Mouse (Mus musculus) hindbrain, embryonic 16.5 days (tissue): ENCODE data around the gene Ccdc158. TPM values are rescaled to one million over a fixed set of nuclear protein-coding genes. Genes with fewer than 3 reads are reported as not detected.

ENCODE experiments used
- ATAC-seq: fragments of 200-750 bp; cut with Nextera tagmentation; 2 replicates; pipeline ENCODE4 v1.8.0; 2017; ENCODE audit warnings: moderate TSS enrichment, moderate library complexity
- H3K27ac ChIP-seq: fragments of 300-500 bp; sonication (generic); 2 replicates; pipeline ENCODE4 v1.5.1; 2014; ENCODE audit warnings: low read depth, mild to moderate bottlenecking, control low read depth, low read length, moderate library complexity
- H3K27me3 ChIP-seq: fragments of 300-500 bp; sonication (generic); replicated peaks from 2 replicates; pipeline ENCODE4 v1.6.1; 2014; ENCODE audit warnings: low read length; ENCODE audit not compliant: control insufficient read depth, insufficient read depth
- H3K36me3 ChIP-seq: fragments of 300-500 bp; sonication (generic); 2 replicates; pipeline ENCODE4 v1.6.1; 2014; ENCODE audit warnings: mild to moderate bottlenecking, low read length, moderate library complexity, mixed read lengths; ENCODE audit not compliant: control insufficient read depth, insufficient read depth
- H3K4me1 ChIP-seq: fragments of 300-500 bp; sonication (generic); 2 replicates; pipeline ENCODE4 v1.6.1; 2014; ENCODE audit warnings: low read depth, low read length; ENCODE audit not compliant: control insufficient read depth, insufficient read depth
- H3K4me2 ChIP-seq: fragments of 300-500 bp; sonication (generic); 2 replicates; pipeline ENCODE4 v1.6.1; 2014; ENCODE audit warnings: mild to moderate bottlenecking, low read length, control low read depth, moderate library complexity
- H3K4me3 ChIP-seq: fragments of 300-500 bp; sonication (generic); 2 replicates; pipeline ENCODE4 v1.5.1; 2014; ENCODE audit warnings: mild to moderate bottlenecking, low read length, control low read depth, moderate library complexity
- H3K9ac ChIP-seq: fragments of 300-500 bp; sonication (generic); 2 replicates; pipeline ENCODE4 v1.6.1; 2014; ENCODE audit warnings: low read depth, mild to moderate bottlenecking, control low read depth, low read length, moderate library complexity
- H3K9me3 ChIP-seq: fragments of 300-500 bp; sonication (generic); 2 replicates; pipeline ENCODE4 v1.6.1; 2014; ENCODE audit warnings: mild to moderate bottlenecking, low read length, moderate library complexity; ENCODE audit not compliant: control insufficient read depth
- WGBS: fragments of 180-500 bp; shearing (Covaris S2); extraction: QIAGEN DNeasy Blood & Tissue Kit; methylation state at CpG from one replicate; pipeline ENCODE4 v1.1.7; 2014; 5-methylcytosine and 5-hydroxymethylcytosine counted together
- polyA plus RNA-seq: library from polyadenylated mRNA; unstranded; fragments of >200 nt; fragmentation: Nextera tagmentation; extraction: Ambion mirVana; gene quantifications from 2 replicates; pipeline ENCODE4 v1.2.1, GENCODE M21; 2015

The Ccdc158 gene
- polyA plus RNA-seq, 1 experiment from 2014 or later: 0.51 TPM

DNA sequence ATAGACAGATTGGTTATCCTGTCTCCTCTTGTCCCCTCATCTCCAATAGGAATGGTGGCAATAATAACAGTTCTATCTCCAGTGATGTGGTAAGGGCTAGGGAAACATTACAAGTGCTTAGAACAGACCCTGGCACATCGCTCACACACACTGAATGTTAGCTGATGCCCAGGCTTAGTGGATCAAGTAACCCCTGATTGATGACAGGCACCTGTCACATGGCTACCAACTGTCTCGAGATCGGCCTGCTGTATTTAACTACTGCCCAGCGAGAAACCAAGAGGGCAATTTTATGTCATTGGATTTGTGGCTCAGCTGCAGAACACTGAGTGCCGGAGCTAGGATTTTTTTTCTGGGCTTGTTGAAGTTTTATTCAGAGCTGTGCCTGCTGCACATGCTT lies 80.0 kb downstream of the Ccdc158 start:
- ATAC-seq: no peak
- no peaks in the 10 kb centered on the region for H3K9me3 ChIP-seq
- H3K4me1 ChIP-seq: no peaks in the 10 kb centered on the region
- no peak overlapping the region for H3K4me3 ChIP-seq
- WGBS: 76% methylated on average over 5 of the region's 5 CpGs
- no peak overlapping the region for H3K27ac ChIP-seq
- H3K9ac ChIP-seq: no peak overlapping the region
- no peaks in the 10 kb centered on the region for H3K27me3 ChIP-seq
- no peaks in the 10 kb centered on the region for H3K36me3 ChIP-seq
- no peak overlapping the region for H3K4me2 ChIP-seq

DNA sequence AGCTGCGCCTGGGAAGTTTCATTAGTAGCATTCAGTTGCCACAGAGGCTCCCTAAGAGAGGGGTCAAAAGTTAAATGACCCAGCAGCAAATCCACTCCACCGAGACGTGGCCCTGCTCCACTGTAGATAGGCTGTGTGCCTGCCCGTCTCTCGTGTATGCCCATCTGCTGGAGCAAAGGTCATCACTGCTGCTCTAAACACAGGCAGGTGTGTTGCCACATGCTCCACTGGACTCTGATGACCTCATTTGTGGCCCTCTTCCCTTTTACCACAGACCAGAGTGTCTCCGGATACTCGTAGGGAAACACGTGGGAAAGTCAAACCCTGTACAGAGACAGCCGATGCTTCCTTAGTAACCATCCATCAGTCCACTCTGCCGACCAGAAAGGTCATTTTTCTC lies 89.1 kb downstream of the Ccdc158 start:
- Histone ChIP-seq H3K4me1 (no peaks in the 10 kb centered on the region), H3K36me3 (no peaks in the 10 kb centered on the region), H3K4me3 (no peak overlapping the region), H3K9ac (no peak overlapping the region), H3K4me2 (no peak overlapping the region), H3K27me3 (no peaks in the 10 kb centered on the region), H3K27ac (no peak overlapping the region), H3K9me3 (no peaks in the 10 kb centered on the region)
- 46% methylated on average over 10 of the region's 10 CpGs for WGBS
- ATAC-seq: no peak

DNA sequence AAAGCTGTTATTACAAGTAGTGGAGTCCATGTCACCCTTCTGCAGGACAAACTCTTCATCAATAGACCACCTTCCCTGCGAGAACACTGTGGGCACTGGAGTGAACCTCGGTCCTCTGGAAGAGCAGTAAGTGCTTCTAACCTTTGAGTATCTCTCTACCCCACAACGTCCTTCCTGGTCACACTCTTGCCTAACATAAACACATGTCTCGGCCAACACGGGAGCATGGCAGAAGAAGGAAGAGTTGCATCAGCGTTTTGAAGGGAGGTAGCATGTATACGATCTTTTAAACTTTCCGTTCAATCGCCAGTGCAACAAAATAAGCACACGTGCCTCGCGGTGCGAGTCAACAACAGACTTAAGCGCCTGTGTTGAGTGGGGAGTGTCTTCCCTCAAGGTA lies 95.5 kb downstream of the Ccdc158 start:
- no peak overlapping the region for H3K4me2 ChIP-seq
- no peaks in the 10 kb centered on the region for H3K27me3 ChIP-seq
- no peak overlapping the region for H3K4me3 ChIP-seq
- H3K9me3 ChIP-seq: no peaks in the 10 kb centered on the region
- H3K4me1 ChIP-seq: no peaks in the 10 kb centered on the region
- no peak overlapping the region for H3K27ac ChIP-seq
- no peaks in the 10 kb centered on the region for H3K36me3 ChIP-seq
- no peak overlapping the region for H3K9ac ChIP-seq
- WGBS: 92% methylated on average over 14 of the region's 14 CpGs
- ATAC-seq: no peak

DNA sequence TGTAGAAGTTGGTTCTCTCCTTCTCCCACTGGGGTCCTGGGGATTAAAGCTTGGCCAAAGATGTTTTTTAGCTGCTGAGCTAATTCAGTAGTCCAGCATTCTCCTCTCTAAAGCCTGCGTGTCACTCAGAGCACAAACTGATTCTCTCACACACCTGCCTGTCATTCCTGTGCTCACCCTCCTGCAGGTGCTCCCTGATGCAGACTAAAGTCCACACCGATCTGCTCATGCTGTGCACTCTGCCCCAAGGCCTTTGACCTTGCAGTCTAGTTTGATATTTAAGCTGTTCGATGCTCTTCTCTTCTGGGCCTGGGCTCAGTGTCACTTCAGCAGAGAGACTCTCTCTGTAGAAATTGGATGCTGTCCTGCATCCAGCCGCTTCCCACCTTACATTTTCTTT lies 103.8 kb downstream of the Ccdc158 start:
- Histone ChIP-seq H3K27ac (no peak overlapping the region), H3K4me3 (no peak overlapping the region), H3K4me1 (no peaks in the 10 kb centered on the region), H3K36me3 (no peaks in the 10 kb centered on the region), H3K9ac (no peak overlapping the region), H3K9me3 (no peaks in the 10 kb centered on the region), H3K27me3 (no peaks in the 10 kb centered on the region), H3K4me2 (no peak overlapping the region)
- WGBS: 90% methylated on average over 4 of the region's 4 CpGs
- no peak for ATAC-seq

DNA sequence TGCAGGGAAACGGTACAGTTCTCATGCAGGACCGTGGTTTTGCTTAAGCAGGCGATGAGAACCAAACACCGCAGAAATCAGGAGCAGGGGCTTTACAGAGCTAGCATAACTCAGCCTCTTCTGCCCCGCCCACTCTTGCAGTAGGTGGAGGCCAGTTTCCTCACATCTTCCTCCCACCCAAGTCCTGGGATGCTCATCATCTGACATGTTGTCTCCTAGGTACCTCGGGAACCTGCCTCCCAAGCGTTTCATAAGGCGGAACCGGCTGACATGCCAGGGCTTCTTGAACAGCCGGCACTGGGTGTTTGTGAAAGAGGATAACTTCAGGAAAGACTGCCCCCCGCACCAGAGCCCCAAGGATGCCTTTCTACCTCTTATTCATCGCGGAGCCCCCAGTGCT lies 113.1 kb downstream of the Ccdc158 start:
- Histone ChIP-seq H3K27me3 (no peaks in the 10 kb centered on the region; the same call in 1 of the 2 replicates), H3K27ac (no peak overlapping the region), H3K36me3 (no peaks in the 10 kb centered on the region), H3K4me1 (no peaks in the 10 kb centered on the region), H3K4me3 (no peak overlapping the region), H3K9ac (no peak overlapping the region), H3K4me2 (no peak overlapping the region), H3K9me3 (no peaks in the 10 kb centered on the region)
- 81% methylated on average over 13 of the region's 13 CpGs for WGBS
- ATAC-seq: no peak

DNA sequence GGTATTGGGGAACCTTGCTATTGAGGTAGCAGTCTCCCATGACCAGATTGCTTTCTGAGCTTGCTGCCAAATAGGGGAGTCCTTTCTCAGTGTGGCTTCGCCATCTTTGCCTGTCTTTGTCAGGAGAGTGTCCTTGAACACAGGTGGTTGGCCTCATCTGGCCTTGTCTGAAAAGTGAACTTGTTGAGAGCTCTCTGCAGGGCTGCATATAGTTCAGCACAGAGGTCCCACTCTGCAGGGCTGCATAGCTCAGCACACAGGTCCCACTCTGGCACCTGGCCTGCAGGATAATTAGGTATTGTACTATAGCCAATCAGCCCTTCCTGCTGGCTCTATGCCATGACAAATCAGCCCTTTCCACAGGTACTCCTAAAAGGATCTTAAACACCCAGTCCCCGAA lies 114.9 kb downstream of the Ccdc158 start:
- H3K4me3 ChIP-seq: no peak overlapping the region
- ATAC-seq: no peak
- WGBS: 77% methylated on average over 2 of the region's 2 CpGs
- no peaks in the 10 kb centered on the region for H3K4me1 ChIP-seq
- no peaks in the 10 kb centered on the region for H3K9me3 ChIP-seq
- no peaks in the 10 kb centered on the region for H3K36me3 ChIP-seq
- H3K27me3 ChIP-seq: no peaks in the 10 kb centered on the region; the same call in 1 of the 2 replicates
- H3K9ac ChIP-seq: no peak overlapping the region
- no peak overlapping the region for H3K4me2 ChIP-seq
- H3K27ac ChIP-seq: no peak overlapping the region

Other genes with a start within 250 kb of the Ccdc158 start
- 56.4 and 58.3 TPM in 2 replicates for gene Nup54, start 240.1 kb downstream of the Ccdc158 start, polyA plus RNA-seq
- 23.1 and 23.5 TPM in 2 replicates for gene Scarb2, start 168.4 kb downstream of the Ccdc158 start, polyA plus RNA-seq
- gene Fam47e, start 120.2 kb downstream of the Ccdc158 start, polyA plus RNA-seq: 2.2 and 2.3 TPM in 2 replicates
- 11.3 and 14.5 TPM in 2 replicates for gene Stbd1, start 72.2 kb downstream of the Ccdc158 start, polyA plus RNA-seq
- 1.4 and 1.6 TPM in 2 replicates for gene Shroom3, start 8.2 kb upstream of the Ccdc158 start, polyA plus RNA-seq